Mouse (Mus musculus): ENCODE results near the gene Kcnn4.

- TF ChIP-seq CTCF (IDR thresholded peaks at IDR 0.05; ENCODE audit: low read depth) (no peak), EP300 (IDR thresholded peaks at IDR 0.05; ENCODE audit: low read depth) (peak; percentile 63)
Measured at GRCm38 (mm10) chr7:24384070-24384469, 14.0 kb downstream of the Kcnn4 start.

All from liver, embryonic 14.5 days (tissue).